Mouse (Mus musculus) ES-Bruce4 (cell line): ENCODE data around the gene Manf. TPM values are rescaled to one million over a fixed set of nuclear protein-coding genes. Genes with fewer than 3 reads are reported as not detected.

Experiments
- H3K27ac ChIP-seq: 2 replicates; pipeline ENCODE4 v1.5.1; 2012; ENCODE audit warnings: low read length, inconsistent platforms; ENCODE audit not compliant: insufficient read depth
- H3K27me3 ChIP-seq: 2 replicates; pipeline ENCODE4 v1.6.1; 2012; ENCODE audit warnings: mild to moderate bottlenecking, low read length, inconsistent platforms; ENCODE audit not compliant: control insufficient read depth, poor library complexity, insufficient read depth, severe bottlenecking
- H3K36me3 ChIP-seq: 2 replicates; pipeline ENCODE4 v1.6.1; 2012; ENCODE audit warnings: inconsistent platforms, mild to moderate bottlenecking, low read length, moderate library complexity; ENCODE audit not compliant: control insufficient read depth, poor library complexity, insufficient read depth, severe bottlenecking
- H3K4me1 ChIP-seq: one replicate; pipeline ENCODE4 v1.8.1; 2011; ENCODE audit warnings: low read length; ENCODE audit not compliant: control insufficient read depth, insufficient read depth
- H3K4me3 ChIP-seq: 2 replicates; pipeline ENCODE4 v1.5.1; 2011; ENCODE audit warnings: low read depth, mild to moderate bottlenecking, low read length
- H3K9ac ChIP-seq: 2 replicates; pipeline ENCODE4 v1.6.1; 2012; ENCODE audit warnings: low read depth, mild to moderate bottlenecking, inconsistent platforms; ENCODE audit not compliant: poor library complexity, severe bottlenecking
- H3K9me3 ChIP-seq: replicated peaks from 2 replicates; pipeline ENCODE4 v1.6.1; 2012; ENCODE audit warnings: mild to moderate bottlenecking, low read length, inconsistent platforms; ENCODE audit not compliant: control insufficient read depth, poor library complexity, insufficient read depth, severe bottlenecking
- CTCF ChIP-seq: IDR thresholded peaks from one replicate; pipeline ENCODE4 v1.8.1; 2011; ENCODE audit warnings: low read depth, low read length
- EP300 ChIP-seq: IDR thresholded peaks from 2 replicates; pipeline ENCODE4 v1.6.1; 2011; ENCODE audit warnings: low read depth, low read length; ENCODE audit not compliant: insufficient read depth
- POLR2A ChIP-seq: IDR thresholded peaks from one replicate; pipeline ENCODE4 v1.8.1; 2011; ENCODE audit warnings: low read length; ENCODE audit not compliant: insufficient read depth
- polyA plus RNA-seq: library from polyadenylated mRNA; stranded (reverse); fragments of >200 nt; gene quantifications from 2 replicates; pipeline ENCODE4 v1.2.4, GENCODE M21; 2011; ENCODE audit warnings: low read depth; ENCODE audit not compliant: missing spikeins, insufficient read depth, insufficient read length

Gene Manf
- polyA plus RNA-seq: 220 and 236 TPM in 2 replicates

DNA sequence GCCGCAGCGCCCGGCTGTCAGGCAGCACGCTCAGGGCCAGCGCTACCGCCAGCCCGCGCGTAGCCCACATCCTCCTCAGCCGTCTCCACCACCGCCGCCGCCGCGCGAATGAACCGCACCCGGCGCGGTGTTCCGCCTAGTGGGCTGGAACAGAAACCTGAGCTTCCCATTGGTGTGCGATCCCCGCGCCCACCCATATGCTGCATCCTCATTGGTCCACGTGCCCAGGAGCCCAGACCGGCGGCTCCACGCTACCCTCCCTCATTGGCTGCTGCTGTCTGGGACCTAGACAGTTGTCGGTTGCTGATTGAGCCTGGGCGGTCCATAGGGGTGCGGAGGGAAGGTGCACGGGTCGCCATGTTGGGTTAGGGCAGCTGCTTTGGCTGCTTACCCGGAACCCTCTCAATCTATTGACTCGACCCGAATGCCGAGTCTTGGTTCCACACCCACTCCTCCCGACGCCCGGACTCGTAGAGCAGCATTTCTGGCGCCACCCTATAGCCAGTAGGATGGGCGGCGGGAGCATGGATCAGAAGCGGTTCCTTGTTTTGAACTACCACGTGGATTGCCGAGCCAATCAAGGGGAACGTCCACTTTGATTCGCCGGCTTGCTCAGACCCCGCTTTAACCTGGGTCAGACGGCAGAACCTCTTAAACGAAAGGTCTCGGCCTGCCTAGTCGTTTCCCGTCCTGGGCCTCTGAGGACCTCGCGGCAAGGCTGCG lies at the start of gene Manf:
Gene Manf, minus strand, starts transcription at position 151 of the 723 bp plus-strand sequence.
- Histone ChIP-seq H3K9me3 (no peaks in the 10 kb centered on the region), H3K27ac (peak within 1 kb of the TSS; percentile 88), H3K27me3 (no peaks in the 10 kb centered on the region), H3K4me3 (peak within 1 kb of the TSS; percentile 95), H3K36me3 (peaks cover 26% of the 10 kb centered on the region), H3K4me1 (peaks cover 2% of the 10 kb centered on the region), H3K9ac (peak within 1 kb of the TSS; percentile 89)
- peak; percentile 86 for TF ChIP-seq POLR2A
- TF ChIP-seq EP300: no peak

DNA sequence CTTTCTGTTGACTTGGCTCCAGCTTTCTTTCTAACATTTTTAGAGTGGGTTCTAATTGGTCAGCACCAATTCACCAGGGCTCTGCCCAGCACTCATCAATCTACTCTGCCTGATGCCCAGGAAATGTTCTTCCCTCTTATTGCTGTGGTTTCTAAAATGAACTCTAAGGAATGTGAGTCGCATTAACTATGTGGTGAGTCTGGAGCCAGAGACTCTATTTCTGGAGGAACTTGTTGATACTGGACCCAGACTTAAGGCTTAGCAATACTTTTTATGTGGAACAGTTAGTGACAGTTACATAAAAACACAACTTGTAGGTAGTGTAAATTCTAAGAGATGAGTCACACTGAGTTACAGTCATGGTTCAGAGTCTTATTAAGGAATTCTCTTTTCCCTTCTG lies 43.2 kb upstream of the Manf start:
- Histone ChIP-seq H3K27me3 (no peaks in the 10 kb centered on the region), H3K4me1 (no peaks in the 10 kb centered on the region), H3K27ac (no peak overlapping the region), H3K4me3 (no peak overlapping the region), H3K9ac (no peak overlapping the region), H3K36me3 (no peaks in the 10 kb centered on the region), H3K9me3 (no peaks in the 10 kb centered on the region)
- TF ChIP-seq POLR2A: no peak
- no peak for TF ChIP-seq EP300
- TF ChIP-seq CTCF: no peak

- H3K9ac ChIP-seq: no peak overlapping the region
- H3K27me3 ChIP-seq: no peaks in the 10 kb centered on the region
- H3K36me3 ChIP-seq: no peaks in the 10 kb centered on the region
- TF ChIP-seq CTCF (no peak), POLR2A (no peak), EP300 (no peak)
- no peaks in the 10 kb centered on the region for H3K4me1 ChIP-seq
- no peak overlapping the region for H3K27ac ChIP-seq
- no peak overlapping the region for H3K4me3 ChIP-seq
- H3K9me3 ChIP-seq: no peaks in the 10 kb centered on the region
Measured at GRCm38 (mm10) chr9:106914878-106915277, 23.1 kb upstream of the Manf start.

DNA sequence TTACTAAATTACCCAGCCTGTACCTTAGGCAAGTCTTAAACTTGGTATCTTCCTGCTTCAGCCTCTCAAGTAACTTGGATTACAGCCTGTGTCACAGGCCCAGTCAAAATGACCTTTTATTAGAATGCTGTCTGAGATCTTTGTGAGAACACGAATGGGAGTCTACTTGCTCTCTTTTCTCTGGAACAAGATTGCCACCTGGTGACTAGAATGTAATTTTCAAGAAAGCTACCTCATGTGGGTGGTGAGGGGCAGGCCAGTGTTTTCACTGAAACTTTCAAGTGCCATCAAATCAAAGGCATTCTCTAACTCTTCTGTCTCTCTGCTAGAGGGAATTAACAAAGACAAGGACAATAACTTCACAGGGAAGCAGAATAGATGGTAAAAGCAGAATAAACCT lies 22.0 kb upstream of the Manf start:
- Histone ChIP-seq H3K27ac (no peak overlapping the region), H3K9ac (no peak overlapping the region), H3K4me3 (no peak overlapping the region), H3K27me3 (no peaks in the 10 kb centered on the region), H3K4me1 (no peaks in the 10 kb centered on the region), H3K9me3 (no peaks in the 10 kb centered on the region), H3K36me3 (no peaks in the 10 kb centered on the region)
- TF ChIP-seq CTCF (no peak), POLR2A (no peak), EP300 (no peak)

DNA sequence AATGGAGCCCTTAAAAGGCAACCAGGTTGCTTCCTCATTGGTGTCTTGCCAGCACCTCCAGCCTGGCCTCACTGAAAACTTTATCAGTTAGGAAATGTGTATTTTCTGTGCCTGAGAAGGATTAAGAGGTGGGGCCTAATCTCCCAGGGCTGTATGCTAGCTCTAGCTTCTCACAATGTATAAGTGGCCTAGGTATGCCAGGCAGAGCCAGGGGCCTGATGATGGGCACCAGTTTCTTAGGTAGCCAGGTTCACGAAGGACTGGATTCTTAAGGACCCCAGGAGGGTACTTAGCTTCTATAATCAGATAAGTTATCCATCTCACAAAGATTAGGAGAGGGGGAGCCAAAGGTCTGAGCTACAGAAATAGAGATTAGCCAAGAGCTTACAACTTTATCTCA lies 19.8 kb upstream of the Manf start:
- H3K9me3 ChIP-seq: no peaks in the 10 kb centered on the region
- no peak overlapping the region for H3K27ac ChIP-seq
- H3K27me3 ChIP-seq: no peaks in the 10 kb centered on the region
- H3K4me1 ChIP-seq: no peaks in the 10 kb centered on the region
- no peak for TF ChIP-seq CTCF
- no peak for TF ChIP-seq POLR2A
- TF ChIP-seq EP300: no peak
- H3K9ac ChIP-seq: no peak overlapping the region
- no peak overlapping the region for H3K4me3 ChIP-seq
- no peaks in the 10 kb centered on the region for H3K36me3 ChIP-seq

GRCm38 (mm10) chr9:106908715-106909114 lies 16.9 kb upstream of the Manf start:
- TF ChIP-seq EP300 (no peak), POLR2A (no peak), CTCF (no peak)
- Histone ChIP-seq H3K9me3 (no peaks in the 10 kb centered on the region), H3K4me1 (no peaks in the 10 kb centered on the region), H3K36me3 (no peaks in the 10 kb centered on the region), H3K27ac (no peak overlapping the region), H3K9ac (no peak overlapping the region), H3K4me3 (no peak overlapping the region), H3K27me3 (no peaks in the 10 kb centered on the region)
